Mouse (Mus musculus) ES-Bruce4 (cell line): ENCODE measurements at regions not wholly inside any gene's neighbourhood (a gene's known extent, or its start where the extent isn't known, plus 50 kb on each side); places are given as distances from the start of the nearest gene placed in this dataset.

ENCODE experiments used
- CTCF ChIP-seq: IDR thresholded peaks from one replicate; pipeline ENCODE4 v1.8.1; 2011; ENCODE audit warnings: low read depth, low read length
- EP300 ChIP-seq: IDR thresholded peaks from 2 replicates; pipeline ENCODE4 v1.6.1; 2011; ENCODE audit warnings: low read depth, low read length; ENCODE audit not compliant: insufficient read depth
- POLR2A ChIP-seq: IDR thresholded peaks from one replicate; pipeline ENCODE4 v1.8.1; 2011; ENCODE audit warnings: low read length; ENCODE audit not compliant: insufficient read depth

DNA sequence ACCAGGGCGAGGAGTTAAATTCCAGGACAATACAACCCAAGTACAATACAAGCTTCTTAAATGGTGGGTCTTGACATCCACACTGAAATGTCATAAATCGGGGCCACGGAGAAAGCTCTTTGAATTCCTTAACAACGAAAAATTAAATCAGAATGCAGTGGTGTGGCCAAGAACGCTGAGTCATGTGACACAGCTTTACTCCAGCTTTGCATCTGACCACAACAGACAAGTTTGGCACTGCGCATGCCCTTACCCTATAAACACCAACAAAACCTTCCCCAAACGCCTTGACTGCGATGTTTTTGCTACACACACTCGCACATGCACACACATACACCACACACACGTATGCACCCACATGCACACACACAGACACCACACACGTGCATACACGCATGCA lies 584.8 kb upstream of the Gm10131 start:
- TF ChIP-seq POLR2A, result no peak
- TF ChIP-seq CTCF, result no peak
- TF ChIP-seq EP300, result no peak
